Mouse (Mus musculus) liver, postnatal 0 days (tissue): ENCODE data around the gene Clec10a. TPM values are rescaled to one million over a fixed set of nuclear protein-coding genes. Genes with fewer than 3 reads are reported as not detected.

ENCODE experiments used
- ATAC-seq: fragments of 200-750 bp; cut with Nextera tagmentation; 2 replicates; pipeline ENCODE4 v1.8.0; 2017; ENCODE audit warnings: mild to moderate bottlenecking, moderate library complexity
- DNase-seq: peaks from one replicate; pipeline ENCODE4 v3.0.0-alpha.2; 2016
- H3K27ac ChIP-seq: fragments of 300-500 bp; sonication (generic); 2 replicates; pipeline ENCODE4 v1.5.1; 2014; ENCODE audit warnings: antibody characterized with exemption, moderate library complexity, mild to moderate bottlenecking, low read depth
- H3K27me3 ChIP-seq: fragments of 300-500 bp; sonication (generic); 2 replicates; pipeline ENCODE4 v1.6.1; 2014; ENCODE audit warnings: low read length, control low read depth, mixed read lengths; ENCODE audit not compliant: insufficient read depth
- H3K36me3 ChIP-seq: fragments of 300-500 bp; sonication (generic); replicated peaks from 2 replicates; pipeline ENCODE4 v1.6.1; 2014; ENCODE audit warnings: mild to moderate bottlenecking, control low read depth, low read length, moderate library complexity, mixed read lengths; ENCODE audit not compliant: insufficient read depth
- H3K4me1 ChIP-seq: fragments of 300-500 bp; sonication (generic); 2 replicates; pipeline ENCODE4 v1.6.1; 2014; ENCODE audit warnings: antibody characterized with exemption, mild to moderate bottlenecking, control low read depth; ENCODE audit not compliant: insufficient read depth
- H3K4me2 ChIP-seq: fragments of 300-500 bp; sonication (generic); 2 replicates; pipeline ENCODE4 v1.6.1; 2014; ENCODE audit warnings: low read depth, mild to moderate bottlenecking, low read length, moderate library complexity, mixed read lengths
- H3K4me3 ChIP-seq: fragments of 300-500 bp; sonication (generic); 2 replicates; pipeline ENCODE4 v1.5.1; 2014; ENCODE audit warnings: low read depth, low read length
- H3K9ac ChIP-seq: fragments of 300-500 bp; sonication (generic); replicated peaks from 2 replicates; pipeline ENCODE4 v1.6.1; 2014; ENCODE audit warnings: mild to moderate bottlenecking, moderate library complexity
- H3K9me3 ChIP-seq: fragments of 300-500 bp; sonication (generic); 2 replicates; pipeline ENCODE4 v1.6.1; 2016; ENCODE audit warnings: mild to moderate bottlenecking, control low read depth, low read length, mixed read lengths
- CTCF ChIP-seq: sonication (generic); IDR thresholded peaks from 2 replicates; pipeline ENCODE4 v1.5.1; 2016; ENCODE audit warnings: antibody characterized with exemption, low read depth
- EP300 ChIP-seq: IDR thresholded peaks from 2 replicates; pipeline ENCODE4 v1.6.1; 2016; ENCODE audit warnings: antibody characterized with exemption, low read depth, mild to moderate bottlenecking
- WGBS: fragments of 180-500 bp; shearing (Covaris S2); extraction: QIAGEN DNeasy Blood & Tissue Kit; methylation state at CpG from one replicate; pipeline ENCODE4 v1.1.7; 2014; ENCODE audit not compliant: insufficient replicate concordance; 5-methylcytosine and 5-hydroxymethylcytosine counted together
- polyA plus RNA-seq: library from polyadenylated mRNA; unstranded; fragments of >200 nt; fragmentation: Nextera tagmentation; extraction: Ambion mirVana; gene quantifications from 2 replicates; pipeline ENCODE4 v1.2.1, GENCODE M21; 2015

The Clec10a gene
- polyA plus RNA-seq, 1 experiment from 2014 or later, result 0.81 TPM

DNA sequence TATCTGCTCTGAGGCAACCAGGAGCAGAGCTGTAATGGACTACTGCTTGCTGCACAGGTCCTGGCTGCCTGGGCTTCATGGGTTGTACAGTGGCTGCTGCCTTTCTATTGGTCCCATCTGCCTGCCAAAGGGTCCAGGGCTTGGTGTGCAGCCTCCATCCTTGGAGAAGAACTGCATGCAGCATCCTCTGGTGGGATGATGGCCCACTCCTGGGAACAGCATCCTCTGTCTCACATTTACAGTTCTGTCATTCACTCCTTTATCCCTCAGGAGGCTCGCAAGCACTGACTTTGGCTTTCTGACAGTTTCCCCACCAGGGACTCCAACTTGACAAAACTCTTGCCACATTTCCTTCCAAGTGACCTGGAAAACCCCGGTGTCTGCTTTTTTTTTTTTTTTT lies 50.8 kb downstream of the Clec10a start:
- peaks cover 3% of the 10 kb centered on the region; the same call in 1 of the 2 replicates for H3K4me1 ChIP-seq
- H3K4me2 ChIP-seq, result no peak overlapping the region
- TF ChIP-seq EP300 (no peak), CTCF (no peak)
- ATAC-seq, result no peak
- H3K9me3 ChIP-seq, result no peaks in the 10 kb centered on the region
- no peak overlapping the region for H3K27ac ChIP-seq
- H3K36me3 ChIP-seq, result no peaks in the 10 kb centered on the region
- DNase-seq, result no peak
- H3K4me3 ChIP-seq, result no peak overlapping the region
- no peak overlapping the region for H3K9ac ChIP-seq
- H3K27me3 ChIP-seq, result no peaks in the 10 kb centered on the region
- 47% methylated on average over 2 of the region's 2 CpGs for WGBS

DNA sequence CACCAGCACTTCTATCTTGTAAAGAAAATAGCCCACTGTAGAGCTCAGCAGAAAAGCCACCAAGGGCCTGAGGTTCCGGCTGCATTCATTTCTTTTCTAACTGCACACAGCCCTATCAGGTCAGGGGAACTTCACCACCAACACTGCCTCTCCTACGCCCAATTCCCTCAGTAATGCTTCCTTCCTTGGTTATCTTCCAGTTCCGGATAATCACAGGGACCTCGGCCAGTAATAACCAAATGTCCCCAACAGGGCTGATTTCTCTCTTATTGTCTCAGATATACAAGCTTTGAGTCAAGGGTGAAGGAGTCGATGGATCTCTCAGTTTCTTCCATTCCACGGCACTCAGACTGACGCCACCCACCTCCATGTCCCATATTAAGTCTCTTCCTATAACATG lies 51.3 kb downstream of the Clec10a start:
- Histone ChIP-seq H3K27me3 (no peaks in the 10 kb centered on the region), H3K9me3 (no peaks in the 10 kb centered on the region), H3K9ac (no peak overlapping the region), H3K27ac (no peak overlapping the region), H3K4me1 (peaks cover 3% of the 10 kb centered on the region; the same call in 1 of the 2 replicates), H3K4me3 (no peak overlapping the region), H3K36me3 (no peaks in the 10 kb centered on the region), H3K4me2 (no peak overlapping the region)
- 79% methylated on average over 7 of the region's 7 CpGs for WGBS
- no peak for ATAC-seq
- TF ChIP-seq CTCF, result no peak
- no peak for TF ChIP-seq EP300
- DNase-seq, result no peak

GRCm38 (mm10) chr11:70208778-70209388 lies 52.9 kb downstream of the Clec10a start:
- H3K4me3 ChIP-seq, result no peak overlapping the region
- DNase-seq (no peak), ATAC-seq (peak; percentile 74)
- H3K9me3 ChIP-seq, result no peaks in the 10 kb centered on the region
- no peak overlapping the region for H3K9ac ChIP-seq
- H3K4me1 ChIP-seq, result peaks cover 7% of the 10 kb centered on the region
- H3K36me3 ChIP-seq, result no peaks in the 10 kb centered on the region
- 57% methylated on average over 5 of the region's 5 CpGs for WGBS
- peaks cover 9% of the 10 kb centered on the region for H3K27me3 ChIP-seq
- no peak overlapping the region for H3K4me2 ChIP-seq
- H3K27ac ChIP-seq, result no peak overlapping the region
- TF ChIP-seq CTCF (no peak), EP300 (no peak)

DNA sequence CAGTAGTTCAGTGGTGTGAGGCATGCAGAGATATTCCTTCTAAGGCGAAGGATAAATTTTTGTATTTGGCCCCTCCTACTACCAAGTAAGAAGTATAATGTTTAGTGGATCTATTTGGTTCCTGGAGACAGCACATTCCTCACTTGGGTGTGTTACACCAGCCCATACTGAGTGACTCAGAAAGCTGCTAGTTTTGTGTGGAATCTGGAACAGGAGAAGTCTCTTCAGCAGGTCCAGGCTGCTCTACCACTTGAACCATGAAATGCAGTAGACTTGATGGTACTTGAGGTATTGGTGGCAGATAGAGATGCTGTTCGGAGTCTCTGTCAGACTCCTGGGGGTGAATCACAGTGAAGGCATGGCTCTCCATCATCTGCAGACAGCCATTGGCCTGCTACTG lies 54.7 kb downstream of the Clec10a start:
- no peaks in the 10 kb centered on the region for H3K36me3 ChIP-seq
- no peak overlapping the region for H3K9ac ChIP-seq
- DNase-seq, result no peak
- 92% methylated on average over 2 of the region's 2 CpGs for WGBS
- H3K27ac ChIP-seq, result no peak overlapping the region
- no peak for ATAC-seq
- TF ChIP-seq CTCF (no peak), EP300 (no peak)
- peaks cover 27% of the 10 kb centered on the region for H3K27me3 ChIP-seq
- H3K4me1 ChIP-seq, result peaks cover 16% of the 10 kb centered on the region
- H3K9me3 ChIP-seq, result no peaks in the 10 kb centered on the region
- no peak overlapping the region for H3K4me3 ChIP-seq
- H3K4me2 ChIP-seq, result no peak overlapping the region

DNA sequence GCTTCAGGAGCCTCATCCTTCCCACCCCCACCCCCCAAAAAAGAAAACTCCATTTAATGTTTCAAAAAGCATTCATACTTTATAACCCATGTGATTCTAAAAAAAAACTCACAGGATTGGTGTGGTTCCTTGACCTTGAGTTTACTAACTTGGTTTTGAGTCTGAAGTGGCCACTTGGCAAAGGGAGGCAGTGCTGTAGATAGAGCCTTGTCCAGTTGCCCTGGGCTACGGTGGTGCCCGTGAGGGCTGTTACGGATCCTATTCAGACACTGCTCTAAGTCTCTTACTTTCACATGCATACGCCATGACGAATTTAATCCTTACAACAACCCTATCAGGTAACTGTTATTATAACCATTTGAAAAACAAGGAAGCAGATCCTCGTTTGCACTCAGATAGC lies 56.0 kb downstream of the Clec10a start:
- ATAC-seq (no peak), DNase-seq (no peak)
- Histone ChIP-seq H3K27ac (no peak overlapping the region), H3K9ac (no peak overlapping the region), H3K4me1 (peaks cover 16% of the 10 kb centered on the region), H3K4me3 (no peak overlapping the region), H3K4me2 (no peak overlapping the region), H3K27me3 (peaks cover 35% of the 10 kb centered on the region), H3K36me3 (no peaks in the 10 kb centered on the region), H3K9me3 (no peaks in the 10 kb centered on the region)
- 85% methylated on average over 6 of the region's 6 CpGs for WGBS
- TF ChIP-seq CTCF (no peak), EP300 (no peak)

- no peak for ATAC-seq
- TF ChIP-seq EP300 (no peak), CTCF (no peak)
- 70% methylated on average over 6 of the region's 6 CpGs for WGBS
Measured at GRCm38 (mm10) chr11:70212423-70212822, 56.4 kb downstream of the Clec10a start, which contains the start of gene Slc16a11. TSS of gene Slc16a11 (plus strand) at chr11:70212752.

More at GRCm38 (mm10) chr11:70212423-70212822, 56.4 kb downstream of the Clec10a start, which contains the start of gene Slc16a11:
- H3K36me3 ChIP-seq, result no peaks in the 10 kb centered on the region
- H3K4me3 ChIP-seq, result peak within 1 kb of the TSS; percentile 32; the same call in 1 of the 2 replicates
- H3K27ac ChIP-seq, result no peak within 1 kb of the TSS
- peaks cover 16% of the 10 kb centered on the region for H3K4me1 ChIP-seq
- no peaks in the 10 kb centered on the region for H3K9me3 ChIP-seq
- peak within 1 kb of the TSS; percentile 64 for H3K4me2 ChIP-seq
- peaks cover 35% of the 10 kb centered on the region for H3K27me3 ChIP-seq
- no peak for DNase-seq
- H3K9ac ChIP-seq, result no peak within 1 kb of the TSS
